Mouse (Mus musculus) layer of hippocampus, postnatal 36 days (tissue): ENCODE measurements at regions not wholly inside any gene's neighbourhood (a gene's known extent, or its start where the extent isn't known, plus 50 kb on each side); places are given as distances from the start of the nearest gene placed in this dataset.

Source experiments
- DNase-seq, 2 experiments: peaks; one replicate each; pipeline ENCODE4 v3.0.0; 2022

- DNase-seq = peak; percentile 6 to 26
These were observed 414.9 kb upstream of the C9orf72 start for GRCm38 (mm10) chr4:35640866-35641265.

- no peak for DNase-seq
These were observed 380.2 kb upstream of the C9orf72 start for GRCm38 (mm10) chr4:35606200-35606599.

GRCm38 (mm10) chr4:35578086-35578485, 352.1 kb upstream of the C9orf72 start:
- no peak for DNase-seq

GRCm38 (mm10) chr4:35575179-35575974, 349.4 kb upstream of the C9orf72 start:
- no peak for DNase-seq

GRCm38 (mm10) chr4:35571541-35572447, 345.8 kb upstream of the C9orf72 start:
- DNase-seq = no peak

GRCm38 (mm10) chr4:35561303-35561702, 335.3 kb upstream of the C9orf72 start:
- DNase-seq = no peak

- DNase-seq = no peak
These were observed 334.0 kb upstream of the C9orf72 start for GRCm38 (mm10) chr4:35560004-35560403.

GRCm38 (mm10) chr4:35553309-35553708, 327.3 kb upstream of the C9orf72 start:
- no peak for DNase-seq

GRCm38 (mm10) chr4:35551988-35552387, 326.0 kb upstream of the C9orf72 start:
- no peak for DNase-seq

- DNase-seq = no peak
These were observed 308.7 kb upstream of the C9orf72 start for GRCm38 (mm10) chr4:35534565-35535279.

GRCm38 (mm10) chr4:35534154-35534553, 308.2 kb upstream of the C9orf72 start:
- DNase-seq = no peak
